Mouse (Mus musculus): ENCODE results near the gene Gm17268. TPM values are rescaled to one million over a fixed set of nuclear protein-coding genes. Genes with fewer than 3 reads are reported as not detected.

The Gm17268 gene
- polyA plus RNA-seq (2015; fragmentation: Nextera tagmentation; extraction: Ambion mirVana): not detected in 2 replicates

DNA sequence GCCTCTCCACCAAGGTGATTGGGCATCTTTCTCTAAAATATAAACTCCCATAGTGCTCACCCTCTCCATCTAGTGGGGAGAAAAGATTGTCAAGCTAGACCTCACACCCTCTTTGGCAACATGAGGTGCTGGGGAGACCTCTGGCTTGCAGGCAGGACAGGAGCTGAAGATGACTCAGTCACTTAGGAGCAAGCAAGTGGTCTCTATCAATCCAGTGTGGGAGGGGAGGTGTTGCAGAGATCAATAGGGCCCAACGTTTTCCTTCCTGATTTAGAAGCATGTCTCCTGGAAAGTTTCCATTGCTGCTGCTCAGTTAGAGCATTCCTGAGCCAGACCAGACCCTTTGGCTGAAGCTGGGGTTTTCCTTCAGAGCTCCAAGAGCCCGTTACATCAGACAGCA is at the start of gene Gm17268:
TSS of gene Gm17268 (minus strand) at position 28 of the 400 bp plus-strand sequence.
- 15% methylated on average over 2 of the region's 2 CpGs for WGBS

GRCm38 (mm10) chr11:82084360-82084759 is 46.0 kb upstream of the Gm17268 start:
- no peak for ATAC-seq (ENCODE audit: low FRiP score, low TSS enrichment)
- WGBS: 92% methylated on average over 3 of the region's 3 CpGs
- no peak overlapping the region for H3K27ac ChIP-seq (ENCODE audit: low read length)
- no peak overlapping the region for H3K4me2 ChIP-seq (replicated peaks; ENCODE audit: low read depth, low read length)
- no peak overlapping the region for H3K4me3 ChIP-seq (ENCODE audit: low read length)
- H3K36me3 ChIP-seq (ENCODE audit: insufficient read depth, low read length): no peaks in the 10 kb centered on the region
- H3K27me3 ChIP-seq (ENCODE audit: insufficient read depth, low read length): no peaks in the 10 kb centered on the region
- no peaks in the 10 kb centered on the region for H3K9me3 ChIP-seq (ENCODE audit: low read length)
- H3K9ac ChIP-seq (replicated peaks; ENCODE audit: low read length): no peak overlapping the region
- H3K4me1 ChIP-seq (ENCODE audit: insufficient read depth, low read length): no peaks in the 10 kb centered on the region

More for the DNA sequence above, at the start of gene Gm17268:
- ATAC-seq (ENCODE audit: low FRiP score, low TSS enrichment): no peak
- no peak within 1 kb of the TSS for H3K27ac ChIP-seq (ENCODE audit: low read length)
- H3K27me3 ChIP-seq (ENCODE audit: insufficient read depth, low read length): no peaks in the 10 kb centered on the region
- H3K36me3 ChIP-seq (ENCODE audit: insufficient read depth, low read length): no peaks in the 10 kb centered on the region
- H3K9me3 ChIP-seq (ENCODE audit: low read length): no peaks in the 10 kb centered on the region
- no peaks in the 10 kb centered on the region for H3K4me1 ChIP-seq (ENCODE audit: insufficient read depth, low read length)
- H3K9ac ChIP-seq (replicated peaks; ENCODE audit: low read length): no peak within 1 kb of the TSS
- no peak within 1 kb of the TSS for H3K4me3 ChIP-seq (ENCODE audit: low read length)
- no peak within 1 kb of the TSS for H3K4me2 ChIP-seq (replicated peaks; ENCODE audit: low read depth, low read length)

GRCm38 (mm10) chr11:82080865-82081264 is 42.5 kb upstream of the Gm17268 start:
- ATAC-seq (ENCODE audit: low FRiP score, low TSS enrichment): no peak
- WGBS: 71% methylated on average over 3 of the region's 3 CpGs
- H3K27me3 ChIP-seq (ENCODE audit: insufficient read depth, low read length): no peaks in the 10 kb centered on the region

DNA sequence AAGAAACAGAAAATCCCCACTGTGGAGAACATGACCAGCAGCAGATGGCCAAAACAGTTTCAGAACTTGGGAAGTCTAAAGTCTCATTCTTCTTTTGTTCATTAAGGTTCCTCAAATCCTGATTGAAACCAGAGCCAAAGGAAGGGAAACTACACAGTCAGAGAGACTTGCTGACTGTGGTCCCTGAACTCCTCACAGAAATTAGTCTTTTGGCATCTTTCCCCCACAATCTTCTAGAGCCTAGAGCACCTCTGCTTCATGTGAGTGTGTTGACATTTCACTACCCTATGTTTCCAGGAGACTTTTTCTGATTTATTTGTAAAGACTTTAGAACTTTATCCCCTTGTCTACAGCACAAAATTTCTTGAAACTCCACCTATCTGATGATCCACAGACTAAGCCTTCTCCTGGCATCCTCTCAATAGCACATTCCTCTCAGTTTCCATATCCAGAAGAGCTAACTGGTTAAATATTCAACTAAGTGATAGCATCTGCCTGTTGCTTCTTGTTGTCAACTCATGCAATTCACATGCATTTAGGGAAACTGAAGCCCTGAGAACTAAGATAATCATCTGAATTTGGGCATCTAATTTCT is 39.9 kb upstream of the Gm17268 start:
- no peaks in the 10 kb centered on the region for H3K36me3 ChIP-seq (ENCODE audit: insufficient read depth, low read length)
- no peaks in the 10 kb centered on the region for H3K27me3 ChIP-seq (ENCODE audit: insufficient read depth, low read length)
- no peaks in the 10 kb centered on the region for H3K4me1 ChIP-seq (ENCODE audit: insufficient read depth, low read length)
- H3K27ac ChIP-seq (ENCODE audit: low read length): no peak overlapping the region
- no peaks in the 10 kb centered on the region for H3K9me3 ChIP-seq (ENCODE audit: low read length)
- no peak overlapping the region for H3K4me2 ChIP-seq (replicated peaks; ENCODE audit: low read depth, low read length)
- no peak overlapping the region for H3K9ac ChIP-seq (replicated peaks; ENCODE audit: low read length)
- no peak for ATAC-seq (ENCODE audit: low FRiP score, low TSS enrichment)
- H3K4me3 ChIP-seq (ENCODE audit: low read length): no peak overlapping the region

More at GRCm38 (mm10) chr11:82080865-82081264, 42.5 kb upstream of the Gm17268 start:
- Histone ChIP-seq H3K4me1 (ENCODE audit: insufficient read depth, low read length) (no peaks in the 10 kb centered on the region), H3K4me2 (replicated peaks; ENCODE audit: low read depth, low read length) (no peak overlapping the region), H3K9ac (replicated peaks; ENCODE audit: low read length) (no peak overlapping the region), H3K27ac (ENCODE audit: low read length) (no peak overlapping the region), H3K9me3 (ENCODE audit: low read length) (no peaks in the 10 kb centered on the region), H3K36me3 (ENCODE audit: insufficient read depth, low read length) (no peaks in the 10 kb centered on the region), H3K4me3 (ENCODE audit: low read length) (no peak overlapping the region)

DNA sequence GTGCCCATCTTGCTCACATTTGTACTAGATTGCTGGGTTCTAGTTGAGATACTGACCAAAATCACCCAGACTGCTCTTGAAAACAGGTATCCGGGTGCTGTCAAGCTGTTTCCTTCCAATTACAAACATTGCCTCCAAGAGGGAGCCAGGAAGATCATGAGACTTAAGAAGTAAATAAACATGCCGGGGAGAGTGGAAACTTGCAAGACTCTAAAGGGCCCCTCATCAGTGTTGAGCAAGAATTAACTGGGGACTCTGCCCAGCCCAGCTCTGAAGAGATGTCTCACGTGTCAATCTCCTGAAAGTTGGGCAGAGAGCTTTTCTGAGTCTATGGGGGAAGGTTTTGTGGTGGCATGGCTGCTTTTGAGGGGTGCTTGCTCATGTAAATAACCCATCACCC is 38.7 kb upstream of the Gm17268 start:
- no peak overlapping the region for H3K9ac ChIP-seq (replicated peaks; ENCODE audit: low read length)
- no peaks in the 10 kb centered on the region for H3K27me3 ChIP-seq (ENCODE audit: insufficient read depth, low read length)
- H3K4me2 ChIP-seq (replicated peaks; ENCODE audit: low read depth, low read length): no peak overlapping the region
- no peaks in the 10 kb centered on the region for H3K4me1 ChIP-seq (ENCODE audit: insufficient read depth, low read length)
- no peak overlapping the region for H3K4me3 ChIP-seq (ENCODE audit: low read length)
- H3K27ac ChIP-seq (ENCODE audit: low read length): no peak overlapping the region
- H3K36me3 ChIP-seq (ENCODE audit: insufficient read depth, low read length): no peaks in the 10 kb centered on the region
- WGBS: 68% methylated on average over 3 of the region's 3 CpGs
- no peaks in the 10 kb centered on the region for H3K9me3 ChIP-seq (ENCODE audit: low read length)
- ATAC-seq (ENCODE audit: low FRiP score, low TSS enrichment): no peak

GRCm38 (mm10) chr11:82073686-82074085 is 35.3 kb upstream of the Gm17268 start:
- WGBS: 85% methylated on average over 3 of the region's 3 CpGs
- no peaks in the 10 kb centered on the region for H3K4me1 ChIP-seq (ENCODE audit: insufficient read depth, low read length)
- no peak for ATAC-seq (ENCODE audit: low FRiP score, low TSS enrichment)
- H3K9ac ChIP-seq (replicated peaks; ENCODE audit: low read length): no peak overlapping the region
- no peak overlapping the region for H3K27ac ChIP-seq (ENCODE audit: low read length)
- H3K36me3 ChIP-seq (ENCODE audit: insufficient read depth, low read length): no peaks in the 10 kb centered on the region
- H3K4me2 ChIP-seq (replicated peaks; ENCODE audit: low read depth, low read length): no peak overlapping the region
- no peaks in the 10 kb centered on the region for H3K27me3 ChIP-seq (ENCODE audit: insufficient read depth, low read length)
- H3K4me3 ChIP-seq (ENCODE audit: low read length): no peak overlapping the region
- no peaks in the 10 kb centered on the region for H3K9me3 ChIP-seq (ENCODE audit: low read length)

- Histone ChIP-seq H3K9ac (replicated peaks; ENCODE audit: low read length) (no peak overlapping the region), H3K36me3 (ENCODE audit: insufficient read depth, low read length) (no peaks in the 10 kb centered on the region), H3K4me2 (replicated peaks; ENCODE audit: low read depth, low read length) (no peak overlapping the region), H3K4me3 (ENCODE audit: low read length) (no peak overlapping the region), H3K27ac (ENCODE audit: low read length) (no peak overlapping the region), H3K9me3 (ENCODE audit: low read length) (no peaks in the 10 kb centered on the region), H3K4me1 (ENCODE audit: insufficient read depth, low read length) (no peaks in the 10 kb centered on the region), H3K27me3 (ENCODE audit: insufficient read depth, low read length) (no peaks in the 10 kb centered on the region)
- ATAC-seq (ENCODE audit: low FRiP score, low TSS enrichment): no peak
- WGBS: 63% methylated on average over 3 of the region's 3 CpGs
These were observed 34.6 kb upstream of the Gm17268 start for GRCm38 (mm10) chr11:82072984-82073383.

- H3K27ac ChIP-seq (ENCODE audit: low read length): no peak overlapping the region
- no peak for ATAC-seq (ENCODE audit: low FRiP score, low TSS enrichment)
- H3K9ac ChIP-seq (replicated peaks; ENCODE audit: low read length): no peak overlapping the region
- H3K4me1 ChIP-seq (ENCODE audit: insufficient read depth, low read length): no peaks in the 10 kb centered on the region
- H3K27me3 ChIP-seq (ENCODE audit: insufficient read depth, low read length): no peaks in the 10 kb centered on the region
- no peaks in the 10 kb centered on the region for H3K9me3 ChIP-seq (ENCODE audit: low read length)
- 86% methylated on average over 1 of the region's 1 CpGs for WGBS
- H3K4me2 ChIP-seq (replicated peaks; ENCODE audit: low read depth, low read length): no peak overlapping the region
- no peak overlapping the region for H3K4me3 ChIP-seq (ENCODE audit: low read length)
- no peaks in the 10 kb centered on the region for H3K36me3 ChIP-seq (ENCODE audit: insufficient read depth, low read length)
These were observed 34.0 kb upstream of the Gm17268 start for GRCm38 (mm10) chr11:82072374-82072773.

DNA sequence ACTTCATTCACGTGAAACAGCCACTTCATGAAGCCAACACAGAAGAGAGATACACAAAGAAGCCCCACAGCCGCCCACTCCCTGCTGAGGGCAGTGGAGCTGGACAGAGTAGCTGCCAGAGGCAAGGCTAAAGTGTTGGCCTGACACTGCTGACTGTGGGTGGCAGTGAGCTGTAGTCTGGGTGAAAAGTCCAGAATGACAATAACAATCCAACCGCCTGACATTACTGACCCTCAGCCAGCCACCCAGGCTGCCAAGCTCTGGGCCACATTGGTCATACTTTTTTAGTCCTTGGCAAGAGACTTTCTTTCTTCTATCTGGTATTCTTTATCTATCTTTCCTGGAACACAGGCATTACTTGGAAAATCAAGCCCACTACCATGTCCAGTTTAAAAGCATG is 32.7 kb upstream of the Gm17268 start:
- Histone ChIP-seq H3K27me3 (ENCODE audit: insufficient read depth, low read length) (no peaks in the 10 kb centered on the region), H3K4me3 (ENCODE audit: low read length) (no peak overlapping the region), H3K9me3 (ENCODE audit: low read length) (no peaks in the 10 kb centered on the region), H3K36me3 (ENCODE audit: insufficient read depth, low read length) (no peaks in the 10 kb centered on the region), H3K4me1 (ENCODE audit: insufficient read depth, low read length) (no peaks in the 10 kb centered on the region), H3K27ac (ENCODE audit: low read length) (no peak overlapping the region), H3K4me2 (replicated peaks; ENCODE audit: low read depth, low read length) (no peak overlapping the region), H3K9ac (replicated peaks; ENCODE audit: low read length) (no peak overlapping the region)
- WGBS: 87% methylated on average over 3 of the region's 3 CpGs
- no peak for ATAC-seq (ENCODE audit: low FRiP score, low TSS enrichment)

GRCm38 (mm10) chr11:82066953-82067571 is 28.7 kb upstream of the Gm17268 start:
- WGBS: 71% methylated on average over 7 of the region's 7 CpGs
- no peak overlapping the region for H3K9ac ChIP-seq (replicated peaks; ENCODE audit: low read length)

More at GRCm38 (mm10) chr11:82066953-82067571, 28.7 kb upstream of the Gm17268 start:
- no peak for ATAC-seq (ENCODE audit: low FRiP score, low TSS enrichment)
- H3K4me1 ChIP-seq (ENCODE audit: insufficient read depth, low read length): no peaks in the 10 kb centered on the region
- no peaks in the 10 kb centered on the region for H3K36me3 ChIP-seq (ENCODE audit: insufficient read depth, low read length)
- H3K4me2 ChIP-seq (replicated peaks; ENCODE audit: low read depth, low read length): no peak overlapping the region
- no peaks in the 10 kb centered on the region for H3K27me3 ChIP-seq (ENCODE audit: insufficient read depth, low read length)
- H3K9me3 ChIP-seq (ENCODE audit: low read length): no peaks in the 10 kb centered on the region
- no peak overlapping the region for H3K27ac ChIP-seq (ENCODE audit: low read length)
- H3K4me3 ChIP-seq (ENCODE audit: low read length): no peak overlapping the region
